Mouse (Mus musculus) MN1 (cell line): Measurements from ENCODE around the gene Ccdc33.

ENCODE experiments used
- DNase-seq: peaks from one replicate; pipeline ENCODE4 v3.0.0-alpha.2; 2016; ENCODE audit warnings: low spot score

Gene Ccdc33

DNA sequence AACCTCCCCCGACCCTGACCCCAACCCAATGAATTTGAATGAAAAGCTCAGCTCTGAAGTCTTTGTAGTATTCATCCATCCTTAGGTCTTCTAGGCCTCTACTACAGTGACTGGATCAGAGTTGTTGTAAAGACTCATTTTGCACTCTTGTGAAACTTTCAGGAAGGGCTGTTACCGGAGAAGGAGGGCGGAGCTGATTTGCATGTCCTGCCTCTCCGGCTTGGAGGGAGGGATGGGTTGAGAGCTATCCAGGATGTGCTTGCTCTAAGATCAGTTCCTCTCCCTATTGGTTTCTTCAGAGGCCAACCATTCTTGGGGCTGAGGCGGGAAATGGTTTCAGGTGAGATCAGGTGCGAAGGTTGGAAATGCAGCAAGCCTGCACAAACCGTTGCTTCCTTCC is 107.6 kb downstream of the Ccdc33 start:
- no peak for DNase-seq

- DNase-seq: no peak
Observed at GRCm38 (mm10) chr9:58009588-58009987, 109.0 kb downstream of the Ccdc33 start.

GRCm38 (mm10) chr9:58009015-58009362 is 109.6 kb downstream of the Ccdc33 start:
- peak; percentile 73 for DNase-seq

DNA sequence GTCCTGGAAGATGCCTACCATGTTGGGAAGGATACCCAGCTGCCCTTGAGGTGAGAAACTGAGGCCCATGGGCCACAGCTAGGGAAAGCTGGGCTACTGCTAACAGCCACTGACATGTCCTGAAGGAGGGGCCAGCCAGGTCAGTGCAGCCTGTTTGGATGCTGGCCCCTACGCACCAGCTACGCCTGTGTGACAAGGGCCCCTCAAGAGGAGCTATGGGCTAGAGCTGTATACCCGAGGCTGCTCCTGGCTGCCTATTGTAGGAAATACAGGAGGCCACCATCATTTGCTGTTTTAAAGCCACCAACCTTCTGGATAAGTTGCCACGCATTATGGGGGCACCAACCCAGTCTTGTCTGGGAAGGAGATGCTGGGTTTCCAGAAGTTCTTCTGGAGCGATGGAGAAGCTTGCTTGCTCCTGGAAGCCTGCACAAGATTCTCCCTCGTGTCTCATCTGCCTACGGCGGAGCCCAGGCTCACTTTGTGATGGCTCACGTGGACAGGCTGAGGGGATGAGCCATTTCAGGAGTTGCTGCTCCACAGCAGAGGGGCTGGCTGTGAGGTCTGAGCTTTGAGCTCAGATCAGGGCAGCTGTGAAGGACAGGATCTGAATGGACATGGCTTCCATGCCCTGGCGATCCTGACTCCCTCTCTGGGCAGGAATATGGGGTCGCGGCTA is 110.1 kb downstream of the Ccdc33 start:
- DNase-seq: no peak

GRCm38 (mm10) chr9:58005753-58006461 is 112.7 kb downstream of the Ccdc33 start, which contains the start of gene Cyp11a1:
Gene Cyp11a1 (plus strand): TSS chr9:58006411.
- no peak for DNase-seq

DNA sequence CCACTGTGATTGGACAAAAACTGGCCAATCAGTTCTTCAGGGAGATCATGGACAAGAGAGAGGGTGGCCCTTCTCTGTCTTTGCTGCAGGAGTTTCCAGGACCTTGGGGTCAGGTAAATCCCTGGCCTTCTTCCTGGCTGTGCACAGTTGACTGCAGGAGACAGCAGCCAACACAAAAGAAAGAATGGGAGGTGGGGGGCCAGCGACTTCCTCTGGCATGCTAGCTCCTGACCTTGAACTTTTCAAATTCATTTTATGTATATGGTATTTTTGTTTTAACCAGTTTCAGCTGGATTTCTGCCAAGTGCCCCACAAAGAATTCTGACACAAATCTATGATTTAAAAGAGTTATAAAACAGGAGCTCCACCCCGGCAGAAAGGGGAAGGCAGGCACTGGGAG is 115.4 kb downstream of the Ccdc33 start:
- no peak for DNase-seq

GRCm38 (mm10) chr9:57999676-58000075 is 118.9 kb downstream of the Ccdc33 start:
- no peak for DNase-seq

DNA sequence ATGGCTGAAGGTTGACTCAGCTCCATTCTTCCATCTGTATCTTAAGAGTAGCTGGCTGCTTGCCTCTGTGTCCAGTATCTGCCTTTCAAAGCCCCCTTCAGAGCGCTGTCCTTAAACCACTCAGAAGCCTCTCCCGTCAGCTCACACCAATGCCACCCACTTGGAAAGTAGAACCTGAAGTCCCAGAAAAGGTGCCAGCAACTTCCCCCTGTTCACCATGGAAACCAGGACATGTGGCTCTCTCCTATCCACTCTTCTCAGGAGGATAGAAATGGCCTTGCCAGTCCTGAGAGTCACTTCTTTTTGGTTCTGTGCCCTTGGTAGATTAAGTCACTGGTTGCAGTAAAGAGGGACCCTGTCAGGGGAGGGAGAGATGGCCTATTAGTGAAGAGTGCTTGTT is 119.9 kb downstream of the Ccdc33 start:
- DNase-seq: no peak

DNA sequence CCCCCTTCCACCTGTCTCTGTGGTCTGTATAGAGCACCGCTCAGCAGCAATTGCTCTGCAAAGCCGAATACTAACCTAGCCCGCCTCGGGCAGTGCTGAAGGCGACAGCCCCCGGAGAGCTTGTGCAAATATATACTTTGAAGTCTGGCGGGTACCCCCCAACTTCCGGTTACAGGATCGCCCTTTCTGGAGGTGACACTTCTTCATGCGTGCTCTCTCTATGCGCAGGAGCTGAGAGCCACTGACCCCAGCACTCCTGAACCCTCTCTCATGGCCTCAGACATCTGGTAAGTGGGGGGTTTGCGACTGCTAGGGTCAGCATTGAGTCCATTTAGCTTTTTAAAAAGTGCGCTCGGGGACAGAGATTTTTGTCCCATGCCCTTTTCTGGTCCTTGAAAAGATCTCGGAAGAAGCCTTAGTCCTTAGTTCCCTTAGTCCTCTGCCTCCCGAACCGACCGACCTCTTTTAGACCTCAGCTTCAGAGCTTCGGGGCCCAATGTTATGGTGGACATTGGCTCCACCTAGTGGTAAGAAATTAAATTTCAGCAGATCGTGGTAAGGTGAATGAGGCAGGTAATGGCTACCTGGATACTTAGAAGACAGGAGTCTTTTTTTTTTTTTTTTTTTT is 120.5 kb downstream of the Ccdc33 start:
- peak; percentile 74 for DNase-seq

- peak; percentile 18 for DNase-seq
Observed at GRCm38 (mm10) chr9:57997511-57998031, 121.1 kb downstream of the Ccdc33 start.

GRCm38 (mm10) chr9:57995282-57995681 is 123.3 kb downstream of the Ccdc33 start:
- peak; percentile 23 for DNase-seq

DNA sequence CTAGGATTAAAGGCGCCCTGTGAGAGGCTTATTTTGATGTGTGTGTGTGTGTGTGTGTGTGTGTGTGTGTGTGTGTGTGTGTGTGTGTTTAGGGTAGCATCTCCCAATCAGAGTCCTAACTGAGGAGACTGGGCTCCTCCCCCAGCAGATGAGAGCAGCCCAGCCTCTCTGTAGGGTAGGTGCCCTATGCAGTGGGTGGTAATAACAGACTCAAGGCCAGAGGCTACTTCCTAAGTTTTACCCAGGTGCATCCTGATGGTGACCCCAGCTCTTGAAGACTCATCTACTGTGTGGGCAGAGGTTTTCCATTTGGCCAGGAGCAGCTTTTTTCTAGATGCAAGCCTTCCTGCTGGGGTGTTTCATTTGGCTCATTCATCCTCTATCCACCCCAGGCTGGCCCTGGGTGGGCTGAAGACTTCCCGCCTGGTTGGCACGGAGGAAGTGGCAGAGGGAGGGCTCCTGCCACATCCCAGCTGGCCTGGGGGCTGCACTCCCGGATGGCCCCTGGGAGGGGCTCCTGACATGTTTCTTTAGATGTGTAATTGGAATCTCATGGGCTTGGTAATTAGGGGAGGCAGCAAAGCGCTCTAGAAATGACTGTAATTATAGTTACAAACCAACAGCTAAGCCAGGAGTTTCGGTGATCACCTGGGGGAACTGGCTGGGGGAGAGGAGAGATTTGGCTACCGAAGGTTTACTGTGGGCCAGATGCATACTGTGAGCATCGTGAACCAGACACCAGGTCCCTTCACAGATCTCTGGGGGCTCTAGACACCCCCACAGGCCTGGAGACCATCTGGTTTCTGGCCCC is 125.6 kb downstream of the Ccdc33 start:
- no peak for DNase-seq

GRCm38 (mm10) chr9:57992060-57992459 is 126.6 kb downstream of the Ccdc33 start:
- DNase-seq: no peak

DNA sequence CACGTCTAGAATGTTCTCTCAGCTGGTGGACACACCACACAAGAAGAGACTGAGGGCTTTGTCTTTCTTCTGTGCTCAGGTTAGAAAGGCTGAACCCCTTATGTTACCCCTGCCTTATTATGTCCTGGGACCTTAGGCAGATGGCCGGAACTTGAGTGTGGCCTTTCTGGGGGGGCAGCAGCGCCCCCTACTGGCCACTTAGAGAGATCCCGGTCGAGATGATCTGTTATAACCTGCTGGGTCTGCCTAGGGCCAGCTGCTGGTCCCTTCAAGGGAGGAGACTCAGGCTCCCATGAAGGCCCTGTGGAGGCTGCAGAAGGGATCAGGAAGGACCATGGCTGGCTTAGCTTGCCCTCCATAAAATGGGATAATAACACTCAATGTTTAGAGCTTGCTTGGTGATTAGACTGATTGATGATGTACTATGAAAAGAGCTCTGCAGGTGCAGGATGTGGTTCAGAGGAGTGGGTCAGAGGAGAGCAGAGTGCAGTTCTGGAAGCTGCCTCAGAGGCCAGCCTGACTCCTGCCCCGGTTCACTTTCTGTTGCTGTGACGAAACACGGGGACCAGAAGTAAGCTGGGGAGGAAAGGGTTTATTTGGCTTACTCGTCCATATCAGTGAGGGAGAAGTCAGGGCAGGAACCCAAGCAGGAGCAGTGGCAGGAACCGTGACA is 128.0 kb downstream of the Ccdc33 start:
- peak; percentile 36 for DNase-seq

DNA sequence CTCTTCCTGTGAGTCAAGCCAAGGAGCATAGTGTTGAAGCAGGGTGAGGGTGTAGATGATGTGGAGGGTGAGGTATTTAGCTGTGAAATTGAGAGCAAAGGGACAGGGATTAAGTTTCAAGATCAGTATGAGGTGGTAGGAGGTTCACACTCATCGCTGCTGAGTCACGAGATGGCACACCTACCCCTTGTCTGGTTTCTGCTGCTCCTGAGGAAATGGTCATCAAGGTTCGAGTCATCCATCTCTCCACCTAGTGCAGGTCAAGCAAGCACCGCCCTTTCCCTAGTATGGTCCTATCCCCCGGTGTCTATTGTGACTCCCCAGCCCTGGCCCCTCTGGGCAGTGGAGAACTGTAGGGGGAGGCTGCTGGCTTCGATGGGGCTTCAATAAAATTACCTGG is 129.3 kb downstream of the Ccdc33 start:
- DNase-seq: no peak

- no peak for DNase-seq
Observed at GRCm38 (mm10) chr9:57988098-57988497, 130.5 kb downstream of the Ccdc33 start.

DNA sequence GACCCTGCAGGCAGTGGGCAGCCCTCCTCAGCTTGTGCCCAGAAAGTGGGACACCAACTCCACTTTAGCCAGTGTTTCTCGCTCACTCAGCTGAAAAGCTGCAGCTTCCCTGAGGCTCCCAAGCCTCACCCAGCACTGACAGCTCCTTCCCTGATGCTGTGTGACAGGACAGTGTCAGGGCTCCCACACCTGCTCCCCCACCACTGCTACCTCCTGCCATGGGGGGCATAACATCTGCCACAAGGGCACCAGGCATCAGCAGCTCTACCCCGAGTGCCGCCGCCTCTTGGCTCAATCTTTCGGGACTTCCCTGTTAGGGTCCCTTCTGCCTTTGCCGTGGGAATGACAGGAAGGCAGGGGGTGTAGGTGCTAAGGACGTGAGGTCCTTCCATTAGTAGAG is 132.3 kb downstream of the Ccdc33 start:
- DNase-seq: no peak

GRCm38 (mm10) chr9:57985304-57985703 is 133.3 kb downstream of the Ccdc33 start:
- no peak for DNase-seq

GRCm38 (mm10) chr9:57980570-57980969 is 138.1 kb downstream of the Ccdc33 start:
- no peak for DNase-seq

GRCm38 (mm10) chr9:57978858-57979257 is 139.8 kb downstream of the Ccdc33 start:
- no peak for DNase-seq
